Mouse (Mus musculus) left cerebral cortex, postnatal 14 days (tissue): Measurements from ENCODE around the gene 2410131K14Rik. TPM values are rescaled to one million over a fixed set of nuclear protein-coding genes. Genes with fewer than 3 reads are reported as not detected.
A peak's percentile ranks its signal among the peaks of the same experiment; 100 is the strongest.

Source experiments
- DNase-seq, 2 experiments: peaks; one replicate each; pipeline ENCODE4 v3.0.0; 2021 to 2022; ENCODE audit warnings: low spot score in 2 of 2, mixed read lengths in 1 of 2
- intact Hi-C: fragments of 180-260 bp; cut with DNase I; formaldehyde crosslinking; loops from one replicate; pipeline ENCODE4 v1.15.1; 2025
- total RNA-seq, 2 experiments: library from RNA; stranded (reverse); gene quantifications; 2 replicates each; pipeline ENCODE4 v1.2.3; 2021

The 2410131K14Rik gene
- total RNA-seq, 2 experiments from 2014 or later, result 15.0 to 15.6 TPM

DNA sequence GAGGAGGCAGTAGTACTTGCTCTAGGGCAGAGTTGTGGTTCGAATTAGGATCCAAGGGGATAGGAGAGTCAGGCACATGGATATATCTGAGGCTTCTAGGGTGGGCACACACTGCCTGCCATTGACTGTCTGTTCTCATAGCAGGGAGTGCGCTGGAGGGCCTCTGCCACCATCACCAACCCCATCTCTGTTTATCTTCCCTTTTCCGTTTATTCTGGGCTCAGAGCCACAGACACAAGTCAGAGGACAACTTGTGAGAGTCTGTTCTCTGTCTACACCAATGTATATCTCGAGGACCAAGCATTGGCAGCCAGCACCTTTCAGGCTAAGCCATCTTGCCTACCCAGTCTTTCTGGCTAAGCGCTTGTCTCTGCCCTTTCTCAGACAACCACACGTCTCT is 14.6 kb downstream of the 2410131K14Rik start:
- DNase-seq, result no peak
- intact Hi-C loops, result no loop called here

DNA sequence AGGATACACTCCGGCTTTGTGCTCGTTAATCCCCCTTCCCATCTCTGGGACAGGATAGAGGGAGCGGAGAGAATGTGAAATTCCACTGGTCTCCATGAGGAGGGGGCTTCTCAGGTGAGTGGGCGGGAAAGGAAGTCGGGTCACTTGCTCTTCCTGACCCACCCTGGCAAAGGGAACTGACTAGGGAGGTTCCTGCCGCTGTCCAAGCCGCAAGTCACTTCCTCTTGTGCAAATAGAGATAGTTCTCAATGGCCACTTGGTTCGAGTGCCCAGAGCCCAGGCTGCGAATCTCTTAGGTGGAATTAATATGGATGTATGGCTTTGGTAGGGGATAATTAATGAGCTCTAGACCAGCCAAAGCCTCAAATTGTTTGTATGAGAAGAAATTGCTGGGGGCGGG is 15.0 kb downstream of the 2410131K14Rik start:
- intact Hi-C loops, result no loop called here
- no peak for DNase-seq

DNA sequence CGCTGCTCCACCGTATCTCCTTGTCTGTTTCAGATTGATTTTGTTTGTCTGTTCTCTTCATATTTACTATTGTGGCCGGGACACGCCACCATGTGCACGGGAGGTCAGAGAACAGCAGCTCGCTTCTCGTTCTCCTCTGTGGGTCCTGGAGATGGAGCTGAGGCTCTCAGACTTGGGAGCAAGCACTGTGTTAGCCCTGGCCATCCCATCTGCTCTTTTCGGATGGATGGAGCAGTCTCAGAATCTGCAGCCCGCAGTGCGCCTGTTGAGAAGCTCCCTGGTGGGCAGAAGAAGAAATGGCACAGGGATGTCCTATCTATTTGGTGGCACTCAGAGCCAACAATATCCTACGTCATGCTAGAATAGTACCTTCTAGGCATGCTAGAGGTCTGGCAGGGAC is 15.6 kb downstream of the 2410131K14Rik start:
- DNase-seq, result no peak
- intact Hi-C loops, result no loop called here

DNA sequence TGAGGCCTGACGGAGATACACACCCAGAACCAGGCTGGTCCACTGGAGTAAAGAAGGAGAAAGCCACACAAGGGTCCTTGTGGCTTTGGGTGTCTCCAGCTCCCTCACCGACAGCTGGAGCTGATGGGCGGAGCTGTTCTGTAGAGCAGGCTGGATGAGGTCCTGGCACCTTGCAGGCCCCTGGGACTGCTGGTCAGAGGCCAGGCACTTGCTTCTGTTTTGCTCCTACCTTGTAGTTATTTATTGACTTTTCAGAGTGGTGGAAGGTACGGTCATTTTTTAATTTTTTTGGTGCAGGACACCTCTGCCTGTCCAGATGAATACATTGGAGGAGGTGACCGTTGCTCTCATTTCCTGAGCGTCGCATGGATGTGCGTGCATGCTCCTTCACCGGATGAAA is 16.2 kb downstream of the 2410131K14Rik start:
- DNase-seq, result no peak
- intact Hi-C loops, result no loop called here

DNA sequence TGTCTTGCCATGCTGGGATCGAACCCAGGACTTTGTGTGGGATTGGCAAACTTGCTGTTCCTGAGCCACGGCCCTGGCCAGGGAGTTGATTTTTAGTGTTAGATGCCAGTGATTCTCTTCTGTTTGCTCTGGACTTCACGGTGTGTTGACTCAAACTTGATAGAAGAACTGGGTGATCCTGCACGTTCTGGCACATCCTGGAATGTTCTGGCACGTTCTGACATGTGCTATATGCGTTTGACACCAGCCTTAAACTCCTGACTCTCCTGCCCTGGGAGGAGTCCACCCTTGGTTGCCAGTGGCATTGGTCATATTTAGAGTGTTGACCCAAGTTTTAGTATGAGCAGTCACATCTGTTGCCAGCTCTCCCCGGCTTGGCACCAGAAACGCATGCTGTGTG is 17.4 kb downstream of the 2410131K14Rik start:
- intact Hi-C loops, result no loop called here
- no peak for DNase-seq

DNA sequence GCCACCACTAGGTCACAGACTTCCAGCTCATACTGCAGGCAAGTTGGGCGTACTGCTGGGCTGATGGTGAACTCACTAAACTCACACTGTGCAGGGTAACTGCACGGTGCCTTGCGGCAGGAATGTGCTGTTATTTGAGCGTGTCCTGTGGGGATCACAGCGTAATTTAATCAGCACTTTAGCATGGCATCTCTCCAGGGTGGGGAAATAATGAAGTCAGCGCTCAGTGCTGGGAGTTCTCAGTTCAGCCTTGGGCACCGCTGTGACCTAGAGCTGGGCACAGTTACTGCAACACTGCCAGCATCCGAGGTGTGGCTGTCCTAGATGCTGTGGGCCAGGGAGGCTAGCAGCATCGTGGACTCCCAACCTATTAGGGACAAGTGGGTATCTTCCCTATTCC is 19.3 kb downstream of the 2410131K14Rik start:
- intact Hi-C loops, result no loop called here
- DNase-seq, result no peak

DNA sequence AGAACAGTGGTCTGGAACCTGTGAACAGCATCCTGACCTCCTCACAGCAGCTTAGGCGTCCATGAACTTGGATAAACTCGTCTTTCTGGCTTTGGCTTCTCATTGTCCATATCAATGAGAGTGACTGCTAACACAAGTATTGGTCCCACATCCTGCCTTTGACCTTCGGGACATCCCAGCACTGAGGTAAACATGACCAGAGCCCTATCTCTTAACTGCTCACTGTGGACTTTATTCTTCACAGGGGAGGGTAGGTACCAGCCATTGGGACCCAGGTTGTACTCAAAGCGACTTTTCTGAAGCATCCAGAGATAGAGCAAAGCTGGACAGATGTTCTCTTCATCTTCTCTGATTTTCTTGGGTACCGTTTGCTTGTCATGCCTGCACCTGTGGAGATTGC is 20.3 kb downstream of the 2410131K14Rik start:
- no peak for DNase-seq
- intact Hi-C loops, result loop anchor here (5.0 kb wide), 2 partner anchors 392 to 472 kb away; no protein-coding TSS in a partner anchor

DNA sequence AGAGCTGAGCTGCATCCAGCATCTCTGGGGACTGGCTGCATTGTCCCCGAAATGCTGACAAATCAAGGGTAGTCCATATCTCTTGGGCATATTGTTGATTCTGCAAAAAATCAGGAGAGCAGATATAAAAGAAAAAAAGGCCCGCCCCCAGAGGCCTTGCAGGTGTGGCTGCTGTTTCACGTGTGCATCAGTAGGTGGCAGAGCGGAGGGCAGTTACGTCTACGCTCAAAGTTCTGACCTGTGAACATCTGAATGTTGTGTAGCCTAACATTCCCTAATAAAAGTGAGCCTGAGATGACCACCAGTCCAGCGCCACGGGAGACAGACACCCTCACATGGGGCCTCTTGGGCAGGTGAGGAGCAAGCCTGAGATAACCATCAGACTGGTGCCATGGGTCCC is 21.3 kb downstream of the 2410131K14Rik start:
- intact Hi-C loops, result loop anchor here (5.0 kb wide), 2 partner anchors 391 to 471 kb away; no protein-coding TSS in a partner anchor
- DNase-seq, result no peak

DNA sequence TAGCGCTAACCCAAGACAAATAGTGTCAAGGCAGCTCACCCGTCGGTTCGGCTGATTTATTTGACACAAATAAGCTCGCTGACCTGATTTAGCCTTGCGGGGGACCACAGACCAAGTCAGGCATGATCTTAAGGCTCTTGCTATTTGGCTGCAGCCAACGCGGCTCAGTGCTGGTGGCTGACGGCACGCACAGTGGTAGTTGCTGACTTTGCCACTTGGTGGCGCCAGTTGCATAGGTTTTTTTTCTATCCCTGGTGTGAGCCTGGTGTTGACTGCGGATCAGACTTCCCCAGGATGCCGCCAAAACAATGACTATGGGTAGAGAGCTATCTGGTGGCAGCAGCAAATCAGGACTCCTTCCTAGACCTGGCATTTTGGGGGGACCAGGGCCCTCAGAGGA is 24.0 kb downstream of the 2410131K14Rik start:
- DNase-seq, result peak; percentile 90 to 95
- intact Hi-C loops, result loop anchor here (5.0 kb wide), 2 partner anchors 388 to 468 kb away; no protein-coding TSS in a partner anchor

DNA sequence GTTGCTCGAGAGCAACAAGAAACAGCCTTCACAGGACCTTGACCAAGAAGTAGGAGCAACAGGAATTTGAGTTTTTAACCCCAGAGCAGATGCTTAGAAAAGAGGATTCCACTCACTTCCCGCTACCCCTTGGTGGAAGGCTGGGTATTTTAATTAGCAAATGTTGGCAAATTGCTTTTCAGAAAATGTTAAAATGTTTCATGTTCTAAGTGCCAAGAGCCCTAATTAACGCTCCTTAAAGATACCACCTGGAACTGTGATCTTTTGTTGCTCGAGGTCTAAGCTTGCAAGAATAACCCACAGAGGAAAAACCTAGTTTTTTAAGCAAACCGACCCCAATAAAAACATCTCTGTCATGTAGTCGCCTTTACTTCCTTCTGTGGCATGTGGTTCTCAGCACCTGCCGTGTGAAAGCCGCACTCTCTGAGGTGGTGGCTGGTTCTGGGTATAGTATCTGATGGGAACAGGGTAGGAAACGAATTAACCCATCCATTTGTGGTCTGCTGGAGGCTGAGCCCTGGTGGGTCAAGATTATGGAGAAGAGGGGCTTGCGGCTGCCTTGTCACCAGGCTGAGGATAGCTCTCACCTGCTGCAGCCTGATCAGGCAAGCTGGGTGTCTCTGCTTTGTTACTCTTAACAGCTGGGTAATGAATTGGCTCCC is 26.6 kb downstream of the 2410131K14Rik start:
- DNase-seq, result no peak
- intact Hi-C loops, result loop anchor here (5.0 kb wide), 3 partner anchors 56 to 491 kb away; no protein-coding TSS in a partner anchor

DNA sequence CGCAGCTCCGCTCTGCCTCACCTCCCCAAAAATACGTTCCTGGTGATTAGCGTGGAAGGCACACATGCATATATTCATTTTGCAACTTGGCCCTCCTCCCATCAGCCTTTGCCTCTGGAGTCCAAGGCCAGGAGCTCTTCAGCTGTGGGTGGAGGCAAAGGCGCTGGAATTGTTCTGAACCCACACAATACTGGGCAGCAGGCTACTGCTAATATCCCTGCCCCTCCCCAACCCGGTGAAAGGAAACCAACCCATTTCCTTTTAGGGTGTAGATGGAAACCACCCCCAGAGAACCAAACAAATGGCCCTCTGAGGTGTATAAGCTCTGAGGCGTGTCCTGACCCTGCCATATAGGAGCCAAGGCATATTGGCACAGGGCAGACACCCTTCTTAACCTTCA is 28.4 kb downstream of the 2410131K14Rik start:
- intact Hi-C loops, result loop anchor here (5.0 kb wide), 3 partner anchors 54 to 489 kb away; no protein-coding TSS in a partner anchor
- no peak for DNase-seq

DNA sequence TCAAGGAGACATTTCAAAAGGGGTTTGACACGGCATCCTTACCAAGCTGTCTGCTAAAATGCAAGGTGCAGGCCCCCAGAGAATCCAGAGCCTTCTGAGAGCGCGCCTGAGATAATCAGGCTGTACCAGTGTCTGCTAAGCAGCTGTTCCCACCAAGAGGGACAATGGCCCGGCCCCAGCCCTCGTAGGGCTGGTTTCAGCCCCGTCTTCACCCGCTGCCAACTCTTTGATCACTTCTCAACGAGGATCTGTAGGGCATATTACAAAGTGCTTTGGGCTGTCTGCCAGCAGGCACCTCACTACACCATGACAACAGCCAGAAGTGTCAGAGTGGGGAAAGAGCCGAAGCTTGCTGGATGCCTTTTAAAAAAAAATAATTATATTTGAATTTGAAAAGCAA is 29.5 kb downstream of the 2410131K14Rik start:
- peak in 1 of 2 experiments; percentile 58 for DNase-seq
- intact Hi-C loops, result loop anchor here (5.0 kb wide), 3 partner anchors 53 to 488 kb away; no protein-coding TSS in a partner anchor

DNA sequence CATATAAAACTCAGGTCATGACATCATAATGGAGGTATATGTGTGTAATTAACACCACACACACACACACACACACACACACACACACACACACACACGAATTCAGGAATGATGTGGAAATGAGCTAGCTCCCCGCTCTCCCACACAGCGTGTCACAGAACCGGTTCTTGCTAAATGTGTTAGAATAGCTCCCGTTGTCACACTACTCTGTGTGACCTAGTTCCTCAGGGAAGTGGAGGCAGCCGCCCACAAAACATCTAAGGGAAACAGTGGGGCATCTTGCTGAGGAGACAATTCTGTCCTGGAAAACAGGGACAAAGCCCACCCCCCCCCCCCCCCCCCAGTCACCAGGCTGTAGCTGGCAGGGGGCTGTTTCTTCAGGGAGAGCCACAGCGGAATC is 31.3 kb downstream of the 2410131K14Rik start:
- DNase-seq, result peak; percentile 50 to 85
- intact Hi-C loops, result no loop called here

DNA sequence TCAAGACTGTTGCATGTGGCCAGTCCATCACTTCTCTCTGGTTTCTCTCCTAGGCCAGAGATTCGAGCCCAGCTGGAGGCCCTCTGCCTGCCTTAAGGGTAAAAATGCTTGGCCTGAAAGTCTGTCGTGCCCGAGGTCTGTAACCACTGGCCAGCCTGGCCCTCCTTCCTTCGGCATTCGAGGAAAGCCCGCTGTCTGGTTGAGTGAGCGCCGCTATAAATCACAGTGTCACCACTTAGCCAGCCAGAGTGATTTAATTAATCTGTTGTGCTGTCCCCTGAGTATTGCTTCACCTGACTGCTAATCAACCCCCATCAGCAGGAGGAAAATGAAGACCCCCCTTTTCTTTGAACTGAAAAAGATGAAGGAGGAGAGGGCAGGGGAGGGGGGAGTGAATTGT is 31.7 kb downstream of the 2410131K14Rik start:
- DNase-seq, result no peak
- intact Hi-C loops, result no loop called here

DNA sequence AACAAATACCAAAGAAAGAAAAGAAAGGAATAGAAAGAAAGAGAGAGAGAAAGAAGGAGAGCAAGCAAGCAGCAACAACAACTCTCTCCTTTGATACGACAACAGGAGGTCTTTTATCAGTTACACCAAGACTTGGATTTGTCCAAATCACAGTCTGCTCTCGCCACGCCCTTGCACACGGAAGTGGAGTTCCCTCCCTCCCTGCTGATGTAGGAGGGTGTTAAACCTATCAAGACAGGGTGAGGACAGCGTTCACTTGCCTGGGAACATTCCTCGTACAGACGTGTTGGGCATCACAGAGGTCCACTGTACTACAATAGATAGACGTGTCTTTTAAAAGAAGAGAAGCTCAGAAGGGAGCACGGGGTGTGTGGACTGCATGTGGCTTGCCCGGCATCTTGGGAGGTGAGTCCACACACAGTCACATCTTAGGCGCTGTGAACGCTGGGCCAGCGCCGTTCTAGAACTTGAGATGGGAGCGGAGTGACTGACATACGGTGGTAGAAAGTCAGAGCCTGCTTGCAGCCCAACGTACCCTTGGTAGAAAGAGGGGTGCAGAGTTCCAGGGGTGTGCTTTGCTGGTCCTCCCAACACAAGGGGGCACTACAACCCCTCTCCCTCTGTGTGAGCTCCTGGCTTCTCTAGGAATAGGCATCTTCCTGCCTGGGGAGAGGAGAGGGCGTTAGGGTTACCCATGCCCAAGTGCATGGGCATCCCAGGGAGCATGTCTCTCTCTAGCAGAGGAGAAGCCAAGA is 32.9 kb downstream of the 2410131K14Rik start:
- intact Hi-C loops, result loop anchor here (1.0 kb wide), 1 partner anchor 10 kb away; no protein-coding TSS in a partner anchor
- DNase-seq, result no peak

DNA sequence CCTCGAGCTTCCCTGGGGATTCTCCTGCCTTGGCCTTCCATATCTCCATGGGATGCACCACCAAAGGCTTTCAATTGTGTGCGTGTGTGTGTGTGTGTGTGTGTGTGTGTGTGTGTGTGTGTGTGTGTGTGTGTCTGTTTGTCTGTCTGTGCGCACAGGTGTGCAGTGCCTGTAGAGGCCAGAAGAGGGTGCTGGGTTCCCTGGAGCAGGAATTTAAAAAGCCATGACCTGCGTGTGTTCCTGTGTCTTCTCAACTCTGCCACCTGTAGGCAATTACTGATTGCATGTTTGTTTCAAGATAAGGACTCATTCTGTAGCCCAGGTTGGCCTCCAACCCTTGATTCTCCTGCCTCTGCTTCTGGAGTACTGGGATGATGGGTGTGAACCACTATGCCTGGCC is 46.4 kb downstream of the 2410131K14Rik start:
- intact Hi-C loops, result no loop called here
- DNase-seq, result no peak

DNA sequence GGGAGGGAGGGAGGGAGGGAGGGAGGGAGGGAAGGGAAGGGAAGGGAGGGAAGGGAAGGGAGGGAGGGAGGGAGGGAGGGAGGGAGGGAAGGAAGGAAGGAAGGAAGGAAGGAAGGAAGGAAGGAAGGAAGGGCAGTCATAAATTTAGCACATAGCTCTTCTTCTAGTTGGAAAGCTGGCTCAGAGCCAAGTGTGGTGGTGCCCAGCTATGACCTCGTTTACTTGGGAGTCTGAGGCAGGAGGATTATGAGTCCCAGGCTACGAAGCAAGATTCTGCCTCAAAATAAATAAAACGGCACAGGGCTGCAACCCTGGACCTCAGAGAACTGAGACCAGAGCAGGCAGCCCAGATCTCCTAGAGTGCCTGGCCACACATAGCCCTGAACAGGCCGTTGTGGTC is 47.4 kb downstream of the 2410131K14Rik start:
- no peak for DNase-seq
- intact Hi-C loops, result no loop called here

DNA sequence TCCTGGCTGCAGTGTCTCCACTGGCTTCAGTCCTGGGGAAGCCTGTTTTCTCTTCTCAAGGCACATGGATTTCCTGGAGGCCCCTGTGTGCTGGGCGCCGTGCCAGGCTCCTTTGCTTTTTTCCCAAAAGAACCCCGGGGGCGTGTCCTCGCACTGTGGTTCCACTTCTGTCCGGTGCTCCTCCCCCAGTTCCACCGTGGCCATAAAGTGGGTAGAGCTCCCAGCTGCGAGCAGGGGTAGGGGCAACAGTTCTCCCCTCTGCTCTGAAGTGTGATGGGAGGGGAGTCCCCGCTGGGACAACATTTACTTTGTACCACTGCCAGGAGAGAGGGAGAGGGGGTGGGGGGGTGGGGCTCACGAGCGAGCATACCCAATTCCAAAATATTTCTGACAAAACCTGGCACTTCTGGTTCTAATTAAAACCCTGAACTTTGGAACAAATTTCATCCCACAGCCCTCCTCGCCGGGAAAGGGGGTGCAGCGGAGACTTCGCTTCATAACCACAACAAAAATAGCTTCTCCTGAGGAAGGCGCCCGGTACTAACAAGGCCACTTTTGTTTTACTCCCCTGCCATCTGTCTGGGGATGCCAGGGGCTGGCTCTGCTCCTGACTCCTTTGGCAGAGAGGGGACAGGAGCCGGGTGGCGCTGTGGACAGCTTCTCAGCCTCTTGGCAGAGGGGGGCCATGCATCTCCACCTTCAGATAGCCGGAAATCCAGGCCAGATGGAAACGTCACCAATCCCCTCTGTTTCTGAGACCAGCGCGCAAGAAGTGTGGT is 49.2 kb downstream of the 2410131K14Rik start:
- DNase-seq, result peak; percentile 85 to 88
- intact Hi-C loops, result no loop called here

DNA sequence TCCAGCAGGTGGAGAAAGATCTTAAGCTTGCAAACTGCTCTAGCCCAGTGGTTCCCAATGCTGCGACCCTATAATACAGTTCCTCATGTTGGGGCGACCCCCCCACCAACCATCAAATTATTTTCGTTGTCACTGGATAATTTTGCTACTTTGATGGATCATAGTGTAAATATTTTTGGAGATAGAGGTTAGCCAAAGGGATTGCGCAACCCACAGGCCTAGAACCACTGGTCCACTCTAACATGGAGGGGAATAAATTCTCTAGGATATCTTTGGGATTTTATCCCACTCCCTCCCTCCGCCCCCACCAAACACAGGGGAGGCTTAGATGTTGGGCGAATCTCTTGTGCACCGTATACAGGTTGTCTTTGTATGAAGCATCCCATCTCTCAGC is 49.8 kb downstream of the 2410131K14Rik start:
- intact Hi-C loops, result no loop called here
- no peak for DNase-seq

DNA sequence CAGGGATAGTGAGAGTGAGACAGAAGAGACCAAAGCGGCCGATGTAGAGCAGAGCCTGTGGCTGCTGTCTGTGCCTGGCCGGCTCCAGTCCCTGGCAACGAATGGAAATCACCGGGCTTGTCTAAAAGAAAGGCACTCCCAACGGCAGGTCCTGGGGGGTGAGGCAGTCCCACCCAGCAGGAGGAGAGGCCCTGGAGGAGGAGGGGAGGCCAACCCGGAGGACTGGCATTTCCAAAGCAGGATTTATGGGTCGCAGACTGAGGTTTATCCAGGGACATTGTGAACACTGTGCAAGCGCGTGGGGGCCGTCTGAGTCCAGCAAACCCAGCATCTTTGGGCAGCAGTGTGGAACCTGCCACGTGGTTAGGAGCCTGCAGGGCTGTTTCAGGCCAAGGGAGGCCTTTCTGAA is 52.3 kb downstream of the 2410131K14Rik start:
- DNase-seq, result peak in 1 of 2 experiments; percentile 54
- intact Hi-C loops, result no loop called here
